Mouse (Mus musculus): ENCODE data around the gene Efnb3.
"Not testable (repeated sequence)": the region's sequence is repeated elsewhere in the genome, so short reads cannot be mapped to it uniquely, and the experiment has no call there.

Gene Efnb3

GRCm38 (mm10) chr11:69547071-69547470 lies 12.9 kb downstream of the Efnb3 start:
- peak; percentile 74 to 81 for DNase-seq

- DNase-seq = peak; percentile 90 to 94
These were observed 13.5 kb downstream of the Efnb3 start for GRCm38 (mm10) chr11:69546423-69547053.

DNA sequence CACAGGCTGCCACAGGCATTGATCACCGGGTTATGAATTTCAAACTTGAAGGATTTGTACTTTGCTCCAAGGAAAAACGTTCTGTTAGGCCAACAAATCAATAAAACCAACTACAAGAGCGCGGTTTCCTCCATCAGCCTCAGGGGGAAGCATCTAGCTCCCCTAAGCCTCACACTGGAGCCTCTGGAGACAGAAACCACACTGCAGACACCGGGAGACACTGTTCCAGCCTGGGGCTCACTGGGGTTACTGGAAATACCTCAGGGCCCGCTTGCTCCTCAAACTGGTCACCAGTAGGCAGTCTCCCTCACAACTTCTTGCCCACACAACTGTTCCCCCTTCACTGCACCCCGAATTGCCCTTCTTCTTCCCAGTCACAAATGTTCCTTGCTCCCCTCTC lies 14.0 kb downstream of the Efnb3 start:
- DNase-seq = peak in 1 of 2 experiments; percentile 46

DNA sequence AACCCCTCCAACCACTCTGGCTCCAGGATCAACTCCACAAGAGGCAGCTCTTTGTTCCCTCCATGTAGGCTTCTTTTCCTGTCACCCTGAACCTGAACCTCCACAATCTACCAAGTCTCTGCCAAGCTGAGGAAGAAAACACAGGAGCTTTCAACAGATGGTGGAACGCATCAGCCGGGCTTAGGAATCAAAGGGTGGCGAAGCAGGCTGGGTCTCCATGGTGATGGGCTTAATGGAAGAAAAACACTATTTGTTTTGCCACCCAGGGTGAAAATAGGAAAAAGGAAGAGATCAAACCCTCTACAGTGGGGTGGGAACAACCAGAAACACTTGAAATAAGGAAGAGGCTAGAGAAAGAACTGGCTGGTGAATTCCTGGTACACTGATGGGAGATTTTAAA lies 16.4 kb downstream of the Efnb3 start:
- DNase-seq = no peak

- DNase-seq = not testable (repeated sequence)
These were observed 18.3 kb downstream of the Efnb3 start for GRCm38 (mm10) chr11:69541741-69542140.

DNA sequence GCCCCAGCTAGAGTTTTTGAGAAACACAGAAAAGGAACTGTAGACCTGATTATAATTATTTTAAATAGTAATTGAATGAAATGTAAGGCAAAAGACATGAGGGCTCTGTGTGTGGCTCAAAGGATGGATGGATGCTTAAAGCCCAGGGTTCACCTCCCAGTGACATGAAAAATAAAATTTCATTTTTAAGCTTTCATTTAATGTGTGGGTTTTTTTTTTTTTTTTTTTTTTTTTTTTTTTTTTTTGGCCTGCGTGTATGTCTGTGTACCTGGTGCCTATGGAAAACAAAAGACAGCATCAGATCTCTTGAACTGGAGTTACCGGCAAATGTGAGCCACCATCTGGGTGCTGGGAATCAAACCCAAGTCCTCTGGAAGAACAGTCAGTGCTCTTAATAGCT lies 19.3 kb downstream of the Efnb3 start:
- no peak for DNase-seq

GRCm38 (mm10) chr11:69534990-69535389 lies 25.0 kb downstream of the Efnb3 start:
- DNase-seq = no peak

- no peak for DNase-seq
These were observed 27.4 kb downstream of the Efnb3 start for GRCm38 (mm10) chr11:69532480-69533150.

- DNase-seq = not testable (repeated sequence)
These were observed 29.2 kb downstream of the Efnb3 start for GRCm38 (mm10) chr11:69530755-69531154.

DNA sequence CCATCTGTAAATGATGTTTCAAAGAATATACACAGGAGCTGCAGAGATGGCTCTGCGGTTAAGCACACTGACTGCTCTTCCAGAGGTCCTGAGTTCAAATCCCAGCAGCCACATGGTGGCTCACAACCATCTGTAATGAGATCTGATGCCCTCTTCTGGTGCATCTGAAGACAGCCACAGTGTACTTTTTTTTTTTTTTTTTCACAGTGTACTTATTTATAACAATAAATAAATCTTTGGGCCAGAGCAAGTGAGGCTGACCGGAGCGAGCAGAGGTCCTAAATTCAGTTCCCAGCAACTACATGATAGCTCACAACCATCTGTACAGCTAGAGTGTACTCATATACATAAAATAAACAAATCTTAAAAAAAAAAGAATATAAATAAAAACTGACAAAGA lies 29.7 kb downstream of the Efnb3 start:
- not testable (repeated sequence) for DNase-seq

GRCm38 (mm10) chr11:69528031-69528390 lies 32.0 kb downstream of the Efnb3 start:
- no peak for DNase-seq

DNA sequence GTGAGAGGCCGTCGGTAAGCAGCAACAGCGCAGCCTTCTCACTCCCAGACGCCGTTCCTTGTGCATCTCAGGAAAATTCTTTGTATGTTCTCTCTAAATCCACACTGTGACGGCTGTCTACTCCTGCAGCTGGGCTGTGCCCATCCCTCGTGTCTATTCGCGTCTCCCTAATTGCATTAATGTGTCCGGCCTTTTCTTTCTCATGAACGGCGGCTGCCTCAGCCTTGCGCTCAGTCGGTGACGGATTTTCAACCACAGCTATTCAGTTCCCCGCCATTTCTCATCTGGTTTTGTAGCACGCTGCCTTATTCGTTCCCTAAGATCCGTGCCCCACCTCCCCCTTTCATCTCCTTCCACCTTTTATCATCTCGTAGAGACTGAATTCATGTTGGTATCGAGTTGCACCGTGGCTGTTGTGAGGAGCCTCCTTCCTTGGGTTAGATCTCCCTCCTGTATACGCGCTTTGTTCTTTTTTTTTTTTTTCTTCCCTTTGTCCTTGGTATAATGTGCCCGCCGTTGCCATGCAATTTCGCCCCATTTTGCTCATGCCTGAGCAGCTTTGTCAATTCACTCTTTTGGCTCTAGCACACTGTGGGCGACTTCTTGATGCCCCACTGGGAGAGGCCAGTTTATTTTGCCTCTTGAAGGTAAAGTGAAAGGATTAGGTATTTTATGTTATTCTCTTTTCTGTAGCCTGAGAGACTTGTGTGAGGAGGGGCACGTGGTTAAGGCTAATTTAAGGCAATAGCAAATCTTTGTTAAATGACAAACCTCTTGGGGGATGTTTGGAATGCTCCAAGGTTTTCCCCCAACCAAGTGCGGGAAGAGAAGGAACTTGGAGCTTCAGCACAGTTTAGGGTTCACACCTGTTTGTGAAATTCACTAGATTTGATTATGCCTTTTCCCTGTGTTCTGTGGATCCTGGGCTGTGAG lies 32.6 kb downstream of the Efnb3 start:
- DNase-seq = peak; percentile 27 to 46

DNA sequence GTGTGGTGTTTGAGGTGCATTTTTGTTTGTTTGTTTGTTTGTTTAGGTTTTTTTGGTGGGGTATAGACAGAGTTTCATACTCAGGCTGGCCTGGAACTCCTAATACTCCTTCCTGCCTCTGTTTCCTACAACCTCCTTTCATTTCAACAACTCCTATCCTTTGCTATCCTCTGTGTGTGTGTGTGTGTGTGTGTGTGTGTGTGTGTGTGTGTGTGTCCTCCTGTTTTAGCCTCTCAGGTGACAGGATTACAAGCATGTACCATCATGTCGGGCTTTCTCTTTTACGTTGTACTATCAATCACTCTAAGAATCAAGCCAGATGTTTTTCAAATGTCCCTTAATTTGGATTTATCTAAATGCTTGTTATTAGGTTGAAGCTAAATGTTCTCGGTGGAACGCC lies 33.4 kb downstream of the Efnb3 start:
- no peak for DNase-seq

- no peak for DNase-seq
These were observed 34.3 kb downstream of the Efnb3 start for GRCm38 (mm10) chr11:69525661-69526060.

- DNase-seq = no peak
These were observed 36.4 kb downstream of the Efnb3 start for GRCm38 (mm10) chr11:69523651-69524050.

GRCm38 (mm10) chr11:69521526-69522149 lies 38.4 kb downstream of the Efnb3 start:
- DNase-seq = no peak

- peak; percentile 29 to 42 for DNase-seq
These were observed 40.0 kb downstream of the Efnb3 start for GRCm38 (mm10) chr11:69519976-69520375.

GRCm38 (mm10) chr11:69516661-69517060 lies 43.3 kb downstream of the Efnb3 start:
- no peak for DNase-seq

DNA sequence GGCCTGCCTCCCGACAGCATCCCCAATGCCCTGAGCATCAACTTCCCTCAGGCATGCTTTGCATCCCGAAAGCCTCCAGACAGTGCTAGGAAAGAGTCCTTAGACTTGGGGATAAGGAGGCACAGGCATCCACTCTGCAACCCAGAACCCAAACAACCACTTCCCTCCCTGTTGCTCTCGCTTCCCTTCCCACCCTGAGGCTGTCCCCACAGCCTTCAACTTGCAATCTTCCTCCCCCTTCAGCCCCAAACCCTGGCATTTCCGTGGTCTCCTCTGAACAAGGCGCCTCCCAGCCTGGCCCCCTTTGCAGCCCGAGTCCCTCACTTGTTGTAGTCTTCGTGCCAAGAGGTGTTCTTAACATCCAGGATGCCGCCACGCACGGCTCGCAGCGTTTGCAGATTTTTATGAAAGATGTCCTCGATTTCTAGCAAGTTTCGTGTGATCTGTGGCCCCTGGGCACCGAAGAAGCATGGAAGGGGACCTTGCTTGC lies 43.8 kb downstream of the Efnb3 start:
- DNase-seq = no peak

DNA sequence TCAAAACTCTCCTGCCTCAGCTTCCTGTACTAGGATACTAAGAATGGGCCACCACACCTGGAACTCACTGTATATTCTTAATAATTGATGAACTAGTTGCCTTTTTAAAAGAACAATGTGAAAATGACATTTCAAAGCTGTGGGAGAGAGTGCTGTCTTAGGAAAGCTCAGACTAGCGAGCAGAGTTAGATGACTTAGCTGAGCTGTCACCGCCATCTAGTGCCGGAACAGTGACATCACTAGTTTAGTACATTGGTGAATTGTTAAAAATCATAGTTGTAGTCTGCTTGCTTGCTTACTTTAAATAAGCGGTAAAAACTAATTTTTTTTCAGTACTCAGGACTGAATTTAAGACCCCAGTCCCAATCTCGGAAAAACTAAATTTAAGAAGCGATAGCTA lies 46.2 kb downstream of the Efnb3 start:
- peak; percentile 78 to 80 for DNase-seq

DNA sequence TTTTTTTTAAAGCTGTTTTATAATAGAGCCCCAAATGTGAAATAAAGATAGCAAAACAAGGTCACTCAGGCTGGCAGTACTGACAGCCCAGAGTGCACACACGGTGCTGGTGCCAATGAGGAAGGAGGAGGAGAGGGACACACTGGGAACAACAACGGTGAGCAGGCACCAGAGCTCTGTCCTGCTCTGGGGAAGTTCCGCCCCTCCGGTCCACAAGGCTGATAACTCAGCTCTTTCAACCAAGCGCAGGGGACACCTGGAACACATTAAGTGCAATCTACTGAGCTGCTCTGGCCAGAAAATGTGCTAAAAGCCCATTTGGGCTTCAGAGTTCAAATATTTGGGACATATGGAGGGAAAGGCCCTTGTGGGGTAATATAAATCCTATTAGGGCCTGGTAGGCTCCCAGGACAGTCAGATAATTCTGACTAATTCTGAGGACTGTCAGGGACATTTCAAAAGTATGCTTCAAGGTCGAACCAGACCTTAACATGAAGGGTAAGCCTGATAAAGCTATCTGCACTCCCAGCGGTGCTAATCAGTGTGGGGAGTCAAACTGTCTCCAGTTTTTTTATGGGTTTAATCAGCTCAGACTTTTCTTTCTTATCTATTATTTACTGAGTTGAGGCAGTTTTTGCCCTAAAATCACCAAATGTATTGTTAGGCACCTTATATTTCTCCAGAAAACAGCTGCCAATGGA lies 49.1 kb downstream of the Efnb3 start:
- DNase-seq = no peak

Data from kidney, postnatal 4 days (tissue).